Mouse (Mus musculus) limb, embryonic 15.5 days (tissue): Measurements from ENCODE around the gene Slc12a9. TPM values are rescaled to one million over a fixed set of nuclear protein-coding genes. Genes with fewer than 3 reads are reported as not detected.
A peak's percentile ranks its signal among the peaks of the same experiment; 100 is the strongest.

Experiments used
- ATAC-seq: fragments of 200-750 bp; cut with Nextera tagmentation; 2 replicates; pipeline ENCODE4 v1.8.0; 2017; ENCODE audit warnings: low read depth, moderate TSS enrichment; ENCODE audit not compliant: insufficient number of reproducible peaks, low FRiP score, low TSS enrichment
- H3K27ac ChIP-seq: fragments of 300-500 bp; sonication (generic); 2 replicates; pipeline ENCODE4 v1.5.1; 2015; ENCODE audit warnings: moderate library complexity, mild to moderate bottlenecking, inconsistent platforms
- H3K27me3 ChIP-seq: fragments of 300-500 bp; sonication (generic); 2 replicates; pipeline ENCODE4 v1.6.1; 2015; ENCODE audit warnings: inconsistent platforms
- H3K36me3 ChIP-seq: fragments of 300-500 bp; sonication (generic); 2 replicates; pipeline ENCODE4 v1.6.1; 2015; ENCODE audit warnings: inconsistent platforms
- H3K4me1 ChIP-seq: fragments of 300-500 bp; sonication (generic); 2 replicates; pipeline ENCODE4 v1.6.1; 2015; ENCODE audit warnings: inconsistent platforms
- H3K4me2 ChIP-seq: fragments of 300-500 bp; sonication (generic); 2 replicates; pipeline ENCODE4 v1.6.1; 2015; ENCODE audit warnings: mild to moderate bottlenecking, inconsistent platforms
- H3K4me3 ChIP-seq: fragments of 300-500 bp; sonication (generic); 2 replicates; pipeline ENCODE4 v1.5.1; 2015; ENCODE audit warnings: mild to moderate bottlenecking, inconsistent platforms
- H3K9ac ChIP-seq: fragments of 300-500 bp; sonication (generic); 2 replicates; pipeline ENCODE4 v1.6.1; 2015; ENCODE audit warnings: inconsistent platforms
- H3K9me3 ChIP-seq: fragments of 300-500 bp; sonication (generic); 2 replicates; pipeline ENCODE4 v1.6.1; 2016; ENCODE audit warnings: inconsistent platforms
- WGBS: fragments of 180-500 bp; shearing (Covaris S2); methylation state at CpG from one replicate; pipeline ENCODE4 v1.1.7; 2015; 5-methylcytosine and 5-hydroxymethylcytosine counted together
- polyA plus RNA-seq: library from polyadenylated mRNA; unstranded; fragments of >200 nt; fragmentation: Nextera tagmentation; extraction: Ambion mirVana; gene quantifications from 2 replicates; pipeline ENCODE4 v1.2.1, GENCODE M21; 2015

The Slc12a9 gene
- polyA plus RNA-seq, 1 experiment from 2014 or later: 13.9 TPM

GRCm38 (mm10) chr5:137305822-137306221 is 27.6 kb downstream of the Slc12a9 start:
- no peak overlapping the region for H3K9ac ChIP-seq
- H3K4me1 ChIP-seq: peaks cover 36% of the 10 kb centered on the region
- H3K36me3 ChIP-seq: peaks cover 66% of the 10 kb centered on the region

DNA sequence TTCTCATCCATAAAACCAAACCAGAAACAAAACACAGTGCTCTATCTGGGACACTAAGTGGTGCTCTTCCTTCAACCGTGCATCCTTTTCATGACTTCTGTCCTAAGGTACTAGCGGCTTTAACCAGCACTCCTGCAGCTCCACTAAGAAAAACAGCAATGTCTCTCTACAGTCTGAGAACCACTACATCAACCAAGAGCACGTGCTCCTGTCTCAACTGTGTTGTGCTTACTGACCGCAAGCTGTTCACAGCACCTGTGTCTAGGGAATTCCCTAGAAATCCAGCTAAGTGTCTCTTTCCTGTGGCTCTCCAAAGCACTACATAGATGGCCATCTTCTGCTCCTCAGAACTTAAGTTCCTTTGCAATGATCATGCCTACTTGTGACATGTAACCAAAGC is 28.6 kb downstream of the Slc12a9 start:
- H3K4me2 ChIP-seq: peak overlapping the region; percentile 61; the same call in 1 of the 2 replicates
- H3K27me3 ChIP-seq: no peaks in the 10 kb centered on the region
- H3K36me3 ChIP-seq: peaks cover 66% of the 10 kb centered on the region
- WGBS: 48% methylated on average over 4 of the region's 4 CpGs
- 0 out of 2 replicates have a peak overlapping the region, but pooled peaks have one; percentile 90 for H3K4me3 ChIP-seq
- no peak overlapping the region for H3K27ac ChIP-seq
- H3K9ac ChIP-seq: no peak overlapping the region; the same call in 1 of the 2 replicates
- no peaks in the 10 kb centered on the region for H3K9me3 ChIP-seq
- no peak for ATAC-seq
- H3K4me1 ChIP-seq: peaks cover 36% of the 10 kb centered on the region

More at GRCm38 (mm10) chr5:137305822-137306221, 27.6 kb downstream of the Slc12a9 start:
- no peak for ATAC-seq
- no peak overlapping the region for H3K27ac ChIP-seq
- WGBS: 47% methylated on average over 3 of the region's 3 CpGs
- no peaks in the 10 kb centered on the region for H3K9me3 ChIP-seq
- H3K4me3 ChIP-seq: peak overlapping the region; percentile 90
- peak overlapping the region; percentile 61 for H3K4me2 ChIP-seq
- no peaks in the 10 kb centered on the region for H3K27me3 ChIP-seq

DNA sequence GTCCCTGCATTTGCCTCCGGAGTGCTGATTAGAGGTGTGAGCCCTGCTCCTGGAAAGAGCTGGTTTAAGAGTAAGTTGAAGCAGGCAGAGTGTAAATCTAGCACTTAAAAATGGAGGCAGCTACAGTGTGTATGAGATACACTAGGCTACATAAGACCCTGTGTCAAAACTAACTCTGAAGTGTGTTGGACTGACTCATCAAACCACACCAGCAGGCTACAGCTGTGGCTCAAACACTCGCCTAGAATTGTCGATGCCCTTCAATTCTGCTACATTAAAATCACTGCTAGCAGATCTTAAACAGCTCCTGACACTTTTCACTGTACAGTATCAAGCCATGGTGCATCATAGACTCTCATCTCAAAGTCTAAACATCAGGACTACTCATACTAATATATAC is 29.2 kb downstream of the Slc12a9 start:
- 0 out of 2 replicates have a peak overlapping the region, but pooled peaks have one; percentile 61 for H3K4me2 ChIP-seq

DNA sequence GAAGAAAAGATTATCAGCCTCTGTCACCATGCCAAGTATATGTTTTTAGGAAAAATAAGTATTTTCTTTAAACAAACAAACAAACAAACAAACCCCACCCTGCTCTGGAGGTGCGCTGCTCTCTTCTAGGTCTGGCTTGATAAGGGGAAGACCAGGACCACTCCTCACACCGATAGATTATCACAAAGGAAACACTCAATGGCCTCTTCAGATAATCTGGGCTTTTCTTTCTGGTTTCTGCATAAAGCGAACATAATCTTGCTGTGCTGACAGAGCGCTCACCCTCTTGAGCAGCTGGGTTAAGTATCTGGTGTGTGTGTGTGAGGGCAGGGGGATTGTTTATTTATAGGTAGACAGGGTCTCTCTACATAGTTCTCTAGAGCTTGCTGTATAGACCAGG is 29.8 kb downstream of the Slc12a9 start:
- Histone ChIP-seq H3K27me3 (no peaks in the 10 kb centered on the region), H3K4me3 (no peak overlapping the region), H3K36me3 (peaks cover 66% of the 10 kb centered on the region), H3K9ac (no peak overlapping the region), H3K4me2 (no peak overlapping the region), H3K4me1 (peaks cover 34% of the 10 kb centered on the region), H3K27ac (no peak overlapping the region), H3K9me3 (no peaks in the 10 kb centered on the region)
- WGBS: 93% methylated on average over 4 of the region's 4 CpGs
- ATAC-seq: no peak

More for the DNA sequence above, 29.2 kb downstream of the Slc12a9 start:
- Histone ChIP-seq H3K4me1 (peaks cover 36% of the 10 kb centered on the region), H3K36me3 (peaks cover 66% of the 10 kb centered on the region), H3K4me3 (no peak overlapping the region), H3K27ac (no peak overlapping the region), H3K27me3 (no peaks in the 10 kb centered on the region), H3K9ac (no peak overlapping the region), H3K9me3 (no peaks in the 10 kb centered on the region)
- ATAC-seq: no peak
- WGBS: 78% methylated on average over 3 of the region's 3 CpGs

GRCm38 (mm10) chr5:137301253-137301652 is 32.1 kb downstream of the Slc12a9 start:
- Histone ChIP-seq H3K9me3 (no peaks in the 10 kb centered on the region), H3K4me3 (no peak overlapping the region), H3K36me3 (peaks cover 85% of the 10 kb centered on the region), H3K9ac (no peak overlapping the region), H3K4me1 (peaks cover 27% of the 10 kb centered on the region), H3K27me3 (no peaks in the 10 kb centered on the region), H3K4me2 (no peak overlapping the region), H3K27ac (no peak overlapping the region)
- WGBS: 83% methylated on average over 20 of the region's 21 CpGs
- ATAC-seq: no peak

- Histone ChIP-seq H3K9ac (no peak overlapping the region), H3K27me3 (no peaks in the 10 kb centered on the region), H3K4me1 (peaks cover 18% of the 10 kb centered on the region), H3K27ac (no peak overlapping the region), H3K36me3 (peaks cover 95% of the 10 kb centered on the region), H3K4me2 (no peak overlapping the region), H3K4me3 (no peak overlapping the region), H3K9me3 (no peaks in the 10 kb centered on the region)
- no peak for ATAC-seq
- WGBS: 85% methylated on average over 7 of the region's 7 CpGs
These were observed 34.2 kb downstream of the Slc12a9 start for GRCm38 (mm10) chr5:137299240-137299639.

GRCm38 (mm10) chr5:137297126-137297525 is 36.3 kb downstream of the Slc12a9 start:
- Histone ChIP-seq H3K27ac (no peak overlapping the region), H3K4me3 (no peak overlapping the region), H3K36me3 (peaks cover 74% of the 10 kb centered on the region), H3K9me3 (no peaks in the 10 kb centered on the region), H3K4me2 (no peak overlapping the region), H3K4me1 (peaks cover 23% of the 10 kb centered on the region), H3K9ac (no peak overlapping the region), H3K27me3 (peaks cover 4% of the 10 kb centered on the region)
- ATAC-seq: no peak
- WGBS: 88% methylated on average over 14 of the region's 14 CpGs

DNA sequence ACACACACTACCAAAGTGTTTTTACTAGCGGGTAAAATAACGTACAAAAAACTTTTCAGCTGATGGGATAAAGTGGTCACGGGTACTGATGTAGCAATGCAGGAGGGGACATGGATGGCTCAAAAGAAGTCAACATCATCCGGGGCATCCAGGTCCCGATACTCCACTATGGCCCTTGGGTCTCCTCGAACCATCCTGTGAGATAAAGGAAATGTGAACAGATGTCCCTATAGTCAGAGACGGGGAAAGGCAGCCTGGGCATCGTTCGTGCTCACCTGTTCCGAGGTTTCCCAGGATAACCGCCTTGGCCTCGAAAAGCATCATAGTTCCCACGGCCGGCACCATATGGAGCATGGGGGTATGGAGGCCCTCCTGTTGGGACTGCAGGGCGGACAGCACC is 37.7 kb downstream of the Slc12a9 start:
- Histone ChIP-seq H3K4me1 (peaks cover 23% of the 10 kb centered on the region), H3K9me3 (no peaks in the 10 kb centered on the region), H3K36me3 (peaks cover 60% of the 10 kb centered on the region), H3K4me3 (no peak overlapping the region), H3K27ac (no peak overlapping the region), H3K4me2 (no peak overlapping the region), H3K9ac (no peak overlapping the region), H3K27me3 (peaks cover 19% of the 10 kb centered on the region)
- 92% methylated on average over 15 of the region's 15 CpGs for WGBS
- no peak for ATAC-seq

DNA sequence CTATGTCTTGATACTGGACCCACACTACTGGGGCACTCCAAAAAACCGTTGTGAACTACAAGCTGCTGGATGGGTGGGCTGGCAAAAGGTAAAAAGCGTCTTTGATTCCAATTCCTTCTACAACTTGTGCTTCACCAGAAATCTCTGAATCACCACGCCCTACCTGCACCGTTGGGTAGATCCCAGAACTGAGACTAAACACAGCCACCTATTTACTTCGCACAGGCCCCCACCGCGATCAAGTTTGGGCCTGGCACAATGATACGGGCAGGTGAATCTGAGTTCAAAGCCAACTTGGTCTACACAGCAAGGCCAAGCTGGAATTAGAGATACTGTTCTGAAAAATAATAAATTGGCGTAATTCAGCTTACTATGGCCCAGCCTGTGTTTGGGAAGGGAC is 38.1 kb downstream of the Slc12a9 start:
- no peak for ATAC-seq
- Histone ChIP-seq H3K4me2 (peak overlapping the region; percentile 96), H3K36me3 (peaks cover 56% of the 10 kb centered on the region), H3K4me1 (peaks cover 25% of the 10 kb centered on the region), H3K9me3 (no peaks in the 10 kb centered on the region), H3K9ac (no peak overlapping the region), H3K27ac (no peak overlapping the region), H3K27me3 (peaks cover 23% of the 10 kb centered on the region), H3K4me3 (peak overlapping the region; percentile 54)
- 74% methylated on average over 9 of the region's 9 CpGs for WGBS

DNA sequence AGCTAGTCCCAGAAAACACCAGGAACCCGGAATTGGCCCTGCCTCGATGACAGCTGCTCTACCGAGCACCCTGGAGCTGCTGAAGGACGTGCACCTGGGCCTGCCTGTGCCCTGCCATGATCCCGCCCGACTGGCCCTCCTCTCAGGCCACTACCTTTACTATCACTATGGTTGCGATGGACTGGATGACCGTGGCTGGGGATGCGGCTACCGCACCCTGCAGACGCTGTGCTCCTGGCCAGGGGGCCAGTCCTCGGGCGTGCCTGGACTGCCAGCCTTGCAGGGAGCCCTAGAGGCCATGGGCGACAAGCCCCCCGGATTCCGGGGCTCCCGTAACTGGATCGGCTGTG is 38.7 kb downstream of the Slc12a9 start:
- H3K9ac ChIP-seq: peak overlapping the region; percentile 60
- H3K27me3 ChIP-seq: peaks cover 29% of the 10 kb centered on the region
- peaks cover 50% of the 10 kb centered on the region for H3K36me3 ChIP-seq
- peak overlapping the region; percentile 96 for H3K4me2 ChIP-seq
- 6% methylated on average over 18 of the region's 18 CpGs for WGBS
- no peaks in the 10 kb centered on the region for H3K9me3 ChIP-seq
- peak overlapping the region; percentile 54 for H3K4me3 ChIP-seq
- peak overlapping the region; percentile 94 for H3K27ac ChIP-seq
- H3K4me1 ChIP-seq: peaks cover 25% of the 10 kb centered on the region
- peak; percentile 49 for ATAC-seq

DNA sequence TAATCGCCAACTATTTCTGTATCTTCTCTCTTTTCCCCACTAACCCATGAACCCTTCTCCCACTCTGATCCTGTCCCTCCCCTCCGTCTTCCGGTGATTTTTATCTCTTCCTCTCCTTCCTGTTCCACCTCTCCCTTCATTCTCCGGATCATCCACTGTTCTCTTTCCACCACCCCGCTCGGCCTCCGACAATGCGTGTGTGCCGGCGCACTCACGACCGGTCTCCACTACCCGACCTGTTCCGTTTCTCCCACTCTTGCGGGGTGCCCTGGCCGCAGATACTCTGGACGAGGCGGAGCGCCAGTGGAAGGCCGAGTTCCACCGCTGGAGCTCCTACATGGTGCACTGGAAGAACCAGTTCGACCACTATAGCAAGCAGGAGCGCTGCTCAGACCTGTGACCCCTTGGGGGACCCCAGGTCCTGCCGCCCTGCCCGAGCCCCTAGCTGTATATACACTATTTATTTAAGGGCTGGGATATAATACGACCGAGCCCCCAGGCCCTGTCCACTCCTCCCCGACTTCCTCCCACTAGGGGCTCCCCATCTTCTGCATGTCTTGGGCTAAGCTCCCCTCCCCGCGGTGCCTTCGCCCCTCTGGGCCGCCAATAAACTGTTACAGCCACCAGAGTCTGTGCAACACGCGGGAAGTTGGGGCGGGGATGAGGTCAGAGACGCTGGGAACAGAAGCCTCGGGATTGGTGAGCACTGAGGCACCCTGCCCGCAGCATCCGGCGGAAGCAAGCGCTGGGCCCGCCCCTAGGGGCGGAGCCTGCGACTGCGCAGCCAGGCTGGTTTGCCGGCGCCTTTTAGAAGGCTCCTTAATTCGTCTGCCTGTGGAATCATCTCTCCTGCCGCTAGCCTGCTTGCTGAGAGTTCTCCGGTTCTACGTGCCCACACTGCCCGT is 39.3 kb downstream of the Slc12a9 start, which contains the start of gene Ufsp1:
TSS of gene Ufsp1 (plus strand) at position 791 of the 905 bp plus-strand sequence.
- no peaks in the 10 kb centered on the region for H3K9me3 ChIP-seq
- H3K4me2 ChIP-seq: peak within 1 kb of the TSS; percentile 96
- H3K27me3 ChIP-seq: peaks cover 35% of the 10 kb centered on the region
- ATAC-seq: peak; percentile 91
- peaks cover 29% of the 10 kb centered on the region for H3K4me1 ChIP-seq
- H3K27ac ChIP-seq: peak within 1 kb of the TSS; percentile 94
- H3K4me3 ChIP-seq: peak within 1 kb of the TSS; percentile 54
- H3K9ac ChIP-seq: peak within 1 kb of the TSS; percentile 60
- WGBS: under 1% methylated on average over 52 of the region's 52 CpGs
- H3K36me3 ChIP-seq: peaks cover 44% of the 10 kb centered on the region

GRCm38 (mm10) chr5:137293282-137293681 is 40.1 kb downstream of the Slc12a9 start:
- H3K4me2 ChIP-seq: peak overlapping the region; percentile 96
- H3K27me3 ChIP-seq: peaks cover 41% of the 10 kb centered on the region
- WGBS: 0% methylated on average over 15 of the region's 15 CpGs
- H3K4me1 ChIP-seq: peaks cover 36% of the 10 kb centered on the region
- H3K36me3 ChIP-seq: peaks cover 35% of the 10 kb centered on the region
- H3K27ac ChIP-seq: peak overlapping the region; percentile 94
- no peak for ATAC-seq
- H3K9me3 ChIP-seq: no peaks in the 10 kb centered on the region
- peak overlapping the region; percentile 54 for H3K4me3 ChIP-seq
- peak overlapping the region; percentile 60; the same call in 1 of the 2 replicates for H3K9ac ChIP-seq
